Mouse (Mus musculus) forebrain, embryonic 13.5 days (tissue): ENCODE measurements around the gene Taf9b. TPM values are rescaled to one million over a fixed set of nuclear protein-coding genes. Genes with fewer than 3 reads are reported as not detected.
A peak's percentile ranks its signal among the peaks of the same experiment; 100 is the strongest.
"Not testable (repeated sequence)": the region's sequence is repeated elsewhere in the genome, so short reads cannot be mapped to it uniquely, and the experiment has no call there.

Experiments
- ATAC-seq: fragments of 200-750 bp; cut with Nextera tagmentation; 2 replicates; pipeline ENCODE4 v1.8.0; 2017
- H3K27ac ChIP-seq: fragments of 300-500 bp; sonication (generic); 2 replicates; pipeline ENCODE4 v1.5.1; 2015; ENCODE audit warnings: inconsistent platforms, mild to moderate bottlenecking, moderate library complexity
- H3K27me3 ChIP-seq: fragments of 300-500 bp; sonication (generic); 2 replicates; pipeline ENCODE4 v1.6.1; 2015; ENCODE audit warnings: mild to moderate bottlenecking, inconsistent platforms
- H3K36me3 ChIP-seq: fragments of 300-500 bp; sonication (generic); 2 replicates; pipeline ENCODE4 v1.6.1; 2015; ENCODE audit warnings: mild to moderate bottlenecking, inconsistent platforms; ENCODE audit not compliant: poor library complexity, severe bottlenecking
- H3K4me1 ChIP-seq: fragments of 300-500 bp; sonication (generic); 2 replicates; pipeline ENCODE4 v1.6.1; 2015; ENCODE audit warnings: inconsistent platforms
- H3K4me2 ChIP-seq: fragments of 300-500 bp; sonication (generic); 2 replicates; pipeline ENCODE4 v1.6.1; 2015; ENCODE audit warnings: inconsistent platforms, mild to moderate bottlenecking, moderate library complexity
- H3K4me3 ChIP-seq: fragments of 300-500 bp; sonication (generic); 2 replicates; pipeline ENCODE4 v1.5.1; 2015; ENCODE audit warnings: mild to moderate bottlenecking, inconsistent platforms
- H3K9ac ChIP-seq: fragments of 300-500 bp; sonication (generic); 2 replicates; pipeline ENCODE4 v1.6.1; 2015; ENCODE audit warnings: mild to moderate bottlenecking, inconsistent platforms
- H3K9me3 ChIP-seq: fragments of 300-500 bp; sonication (generic); replicated peaks from 2 replicates; pipeline ENCODE4 v1.6.1; 2016; ENCODE audit warnings: inconsistent platforms
- WGBS: fragments of 180-500 bp; shearing (Covaris S2); methylation state at CpG from one replicate; pipeline ENCODE4 v1.1.7; 2015; 5-methylcytosine and 5-hydroxymethylcytosine counted together
- polyA plus RNA-seq: library from polyadenylated mRNA; unstranded; fragments of >200 nt; fragmentation: Nextera tagmentation; extraction: Ambion mirVana; gene quantifications from 2 replicates; pipeline ENCODE4 v1.2.1, GENCODE M21; 2015

Gene Taf9b
- 13.3 and 14.8 TPM in 2 replicates for polyA plus RNA-seq

GRCm38 (mm10) chrX:106221058-106221457 lies at the start of gene Taf9b:
Gene Taf9b (minus strand): TSS chrX:106221158.
- Histone ChIP-seq H3K27me3 (no peaks in the 10 kb centered on the region), H3K9ac (no peak within 1 kb of the TSS), H3K4me3 (peak within 1 kb of the TSS; percentile 55), H3K36me3 (no peaks in the 10 kb centered on the region), H3K4me1 (no peaks in the 10 kb centered on the region), H3K4me2 (peak within 1 kb of the TSS; percentile 57), H3K27ac (no peak within 1 kb of the TSS), H3K9me3 (no peaks in the 10 kb centered on the region; the same call in 1 of the 2 replicates)
- ATAC-seq, result no peak
- 93% methylated on average over 25 of the region's 25 CpGs for WGBS

DNA sequence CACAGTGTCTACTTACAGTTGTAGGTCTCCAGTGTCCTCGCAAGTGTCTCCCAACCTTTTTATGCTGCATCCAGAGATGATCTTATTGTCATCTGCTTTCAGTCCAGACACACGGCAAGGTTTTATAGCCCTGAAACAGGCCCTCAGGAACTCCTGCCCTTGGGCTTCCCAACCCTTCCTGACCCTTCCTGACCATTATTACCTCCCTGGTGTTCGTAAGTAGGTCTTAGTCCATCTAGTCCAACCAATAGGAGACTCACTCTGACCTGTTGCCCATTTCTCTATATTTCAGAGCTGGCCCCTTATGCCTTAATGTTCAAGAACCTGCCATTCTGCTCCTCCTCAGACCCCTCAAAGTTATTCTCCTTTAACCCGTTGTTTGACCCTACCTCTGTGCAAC lies 34.3 kb upstream of the Taf9b start, which contains the start of gene Fnd3c2:
Fnd3c2 (minus strand) TSS at position 101 of the 400 bp plus-strand sequence.
- no peak for ATAC-seq
- Histone ChIP-seq H3K27ac (no peak within 1 kb of the TSS), H3K9ac (no peak within 1 kb of the TSS), H3K4me3 (no peak within 1 kb of the TSS), H3K27me3 (no peaks in the 10 kb centered on the region), H3K4me2 (no peak within 1 kb of the TSS), H3K36me3 (no peaks in the 10 kb centered on the region), H3K9me3 (no peaks in the 10 kb centered on the region), H3K4me1 (no peaks in the 10 kb centered on the region)
- WGBS, result 84% methylated on average over 4 of the region's 4 CpGs

- peak overlapping the region; percentile 57 for H3K4me2 ChIP-seq
- H3K36me3 ChIP-seq, result no peaks in the 10 kb centered on the region
- H3K4me1 ChIP-seq, result no peaks in the 10 kb centered on the region
- peak overlapping the region; percentile 55 for H3K4me3 ChIP-seq
- H3K27me3 ChIP-seq, result no peaks in the 10 kb centered on the region
- 21% methylated on average over 45 of the region's 60 CpGs for WGBS
- no peaks in the 10 kb centered on the region; the same call in 1 of the 2 replicates for H3K9me3 ChIP-seq
- peak overlapping the region; percentile 77 for H3K9ac ChIP-seq
- H3K27ac ChIP-seq, result peak overlapping the region; percentile 84
- peak; percentile 97 for ATAC-seq
These were observed 1.6 kb downstream of the Taf9b start for GRCm38 (mm10) chrX:106219171-106220032.

DNA sequence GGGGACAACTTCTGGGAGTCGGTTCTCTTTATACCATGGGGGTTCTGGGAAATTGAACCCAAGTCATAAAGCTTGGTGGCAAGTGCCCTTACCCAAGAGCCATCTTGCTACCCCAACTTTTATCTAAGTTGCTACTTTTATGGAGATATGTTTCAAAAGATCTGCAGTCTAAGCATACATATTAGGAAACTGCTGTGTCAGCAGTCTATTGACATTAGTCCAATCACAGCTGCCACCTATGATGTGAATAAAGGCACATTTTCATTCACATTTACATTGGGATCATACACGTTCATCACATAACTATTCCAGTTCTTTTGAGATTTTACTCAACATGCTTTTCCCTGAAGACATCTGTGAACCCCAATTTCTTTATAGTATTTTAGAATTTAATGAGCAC lies 11.9 kb downstream of the Taf9b start:
- no peak overlapping the region for H3K4me2 ChIP-seq
- 79% methylated on average over 2 of the region's 2 CpGs for WGBS
- H3K27me3 ChIP-seq, result no peaks in the 10 kb centered on the region
- H3K4me1 ChIP-seq, result no peaks in the 10 kb centered on the region
- no peak for ATAC-seq
- no peak overlapping the region for H3K4me3 ChIP-seq
- no peaks in the 10 kb centered on the region for H3K9me3 ChIP-seq
- H3K9ac ChIP-seq, result no peak overlapping the region
- no peaks in the 10 kb centered on the region for H3K36me3 ChIP-seq
- H3K27ac ChIP-seq, result no peak overlapping the region

- H3K27ac ChIP-seq, result no peak overlapping the region
- H3K36me3 ChIP-seq, result peaks cover 66% of the 10 kb centered on the region
- H3K4me2 ChIP-seq, result no peak overlapping the region
- no peaks in the 10 kb centered on the region for H3K27me3 ChIP-seq
- 86% methylated on average over 5 of the region's 5 CpGs for WGBS
- no peaks in the 10 kb centered on the region for H3K4me1 ChIP-seq
- H3K9ac ChIP-seq, result no peak overlapping the region
- H3K4me3 ChIP-seq, result no peak overlapping the region
- ATAC-seq, result no peak
- H3K9me3 ChIP-seq, result no peaks in the 10 kb centered on the region
These were observed 22.1 kb downstream of the Taf9b start for GRCm38 (mm10) chrX:106198904-106199303.

GRCm38 (mm10) chrX:106197308-106197707 lies 23.6 kb downstream of the Taf9b start:
- H3K4me2 ChIP-seq, result no peak overlapping the region
- 67% methylated on average over 5 of the region's 5 CpGs for WGBS
- ATAC-seq, result no peak

DNA sequence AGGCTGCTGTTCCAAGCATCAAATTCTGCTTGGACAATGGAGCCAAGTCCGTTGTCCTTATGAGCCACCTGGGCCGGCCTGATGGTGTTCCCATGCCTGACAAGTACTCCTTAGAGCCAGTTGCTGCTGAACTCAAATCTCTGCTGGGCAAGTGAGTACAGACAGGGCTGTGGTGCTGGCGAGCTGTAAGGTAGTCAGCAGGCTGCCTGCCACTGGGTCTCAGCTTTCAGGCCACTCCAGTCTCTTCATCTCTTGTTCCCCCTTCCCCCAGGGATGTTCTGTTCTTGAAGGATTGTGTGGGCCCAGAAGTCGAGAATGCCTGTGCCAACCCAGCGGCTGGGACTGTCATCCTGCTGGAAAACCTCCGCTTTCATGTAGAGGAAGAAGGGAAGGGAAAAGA lies 26.6 kb downstream of the Taf9b start:
- 90% methylated on average over 6 of the region's 6 CpGs for WGBS
- not testable (repeated sequence) for H3K27ac ChIP-seq

More at GRCm38 (mm10) chrX:106197308-106197707, 23.6 kb downstream of the Taf9b start:
- Histone ChIP-seq H3K9me3 (no peaks in the 10 kb centered on the region), H3K9ac (no peak overlapping the region), H3K36me3 (peaks cover 57% of the 10 kb centered on the region), H3K4me1 (no peaks in the 10 kb centered on the region), H3K27me3 (no peaks in the 10 kb centered on the region), H3K4me3 (no peak overlapping the region), H3K27ac (no peak overlapping the region)

GRCm38 (mm10) chrX:106190091-106190490 lies 30.9 kb downstream of the Taf9b start:
- 44% methylated on average over 4 of the region's 4 CpGs for WGBS
- no peak overlapping the region for H3K27ac ChIP-seq
- H3K9me3 ChIP-seq, result no peaks in the 10 kb centered on the region
- H3K9ac ChIP-seq, result no peak overlapping the region
- H3K4me2 ChIP-seq, result peak overlapping the region; percentile 70
- no peaks in the 10 kb centered on the region for H3K27me3 ChIP-seq
- peak overlapping the region; percentile 54; the same call in 1 of the 2 replicates for H3K4me3 ChIP-seq
- H3K36me3 ChIP-seq, result peaks cover 3% of the 10 kb centered on the region; the same call in 1 of the 2 replicates
- no peak for ATAC-seq
- peaks cover 23% of the 10 kb centered on the region for H3K4me1 ChIP-seq

More for the DNA sequence above, 26.6 kb downstream of the Taf9b start:
- not testable (repeated sequence) for ATAC-seq, H3K4me1 ChIP-seq, H3K4me2 ChIP-seq, H3K27me3 ChIP-seq, H3K9ac ChIP-seq, H3K4me3 ChIP-seq, H3K9me3 ChIP-seq
- H3K36me3 ChIP-seq, result peaks cover 34% of the 10 kb centered on the region

GRCm38 (mm10) chrX:106189356-106189755 lies 31.6 kb downstream of the Taf9b start:
- Histone ChIP-seq H3K4me1 (peaks cover 23% of the 10 kb centered on the region), H3K27me3 (no peaks in the 10 kb centered on the region), H3K4me3 (peak overlapping the region; percentile 54), H3K9me3 (no peaks in the 10 kb centered on the region), H3K36me3 (no peaks in the 10 kb centered on the region), H3K4me2 (peak overlapping the region; percentile 70), H3K27ac (peak overlapping the region; percentile 54), H3K9ac (no peak overlapping the region)
- 62% methylated on average over 5 of the region's 5 CpGs for WGBS
- ATAC-seq, result no peak

DNA sequence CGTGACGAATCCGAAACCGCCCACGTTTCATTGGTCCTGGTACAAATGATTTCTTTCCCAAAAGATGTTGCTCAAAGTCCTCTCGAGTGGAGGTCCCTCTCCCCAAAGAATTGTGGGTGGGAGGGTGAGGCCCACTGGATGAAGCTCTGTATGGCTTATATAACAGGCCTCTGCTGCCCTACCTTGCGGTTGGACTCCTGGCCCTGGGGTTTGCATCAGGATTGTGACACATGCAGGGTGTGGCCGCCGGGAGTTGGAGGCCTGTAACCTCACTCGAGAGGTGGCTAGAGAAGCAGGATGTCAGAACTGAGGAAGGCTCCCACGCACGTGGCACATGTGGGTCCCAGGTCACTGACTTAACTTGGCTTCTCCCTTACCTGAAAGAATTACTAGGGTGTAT lies 33.2 kb downstream of the Taf9b start:
- H3K36me3 ChIP-seq, result no peaks in the 10 kb centered on the region
- WGBS, result 13% methylated on average over 12 of the region's 12 CpGs
- peak overlapping the region; percentile 54 for H3K4me3 ChIP-seq
- H3K9ac ChIP-seq, result peak overlapping the region; percentile 73
- H3K27ac ChIP-seq, result peak overlapping the region; percentile 44; the same call in 1 of the 2 replicates
- peaks cover 23% of the 10 kb centered on the region for H3K4me1 ChIP-seq
- H3K4me2 ChIP-seq, result peak overlapping the region; percentile 70
- H3K9me3 ChIP-seq, result no peaks in the 10 kb centered on the region
- no peak for ATAC-seq
- no peaks in the 10 kb centered on the region for H3K27me3 ChIP-seq

DNA sequence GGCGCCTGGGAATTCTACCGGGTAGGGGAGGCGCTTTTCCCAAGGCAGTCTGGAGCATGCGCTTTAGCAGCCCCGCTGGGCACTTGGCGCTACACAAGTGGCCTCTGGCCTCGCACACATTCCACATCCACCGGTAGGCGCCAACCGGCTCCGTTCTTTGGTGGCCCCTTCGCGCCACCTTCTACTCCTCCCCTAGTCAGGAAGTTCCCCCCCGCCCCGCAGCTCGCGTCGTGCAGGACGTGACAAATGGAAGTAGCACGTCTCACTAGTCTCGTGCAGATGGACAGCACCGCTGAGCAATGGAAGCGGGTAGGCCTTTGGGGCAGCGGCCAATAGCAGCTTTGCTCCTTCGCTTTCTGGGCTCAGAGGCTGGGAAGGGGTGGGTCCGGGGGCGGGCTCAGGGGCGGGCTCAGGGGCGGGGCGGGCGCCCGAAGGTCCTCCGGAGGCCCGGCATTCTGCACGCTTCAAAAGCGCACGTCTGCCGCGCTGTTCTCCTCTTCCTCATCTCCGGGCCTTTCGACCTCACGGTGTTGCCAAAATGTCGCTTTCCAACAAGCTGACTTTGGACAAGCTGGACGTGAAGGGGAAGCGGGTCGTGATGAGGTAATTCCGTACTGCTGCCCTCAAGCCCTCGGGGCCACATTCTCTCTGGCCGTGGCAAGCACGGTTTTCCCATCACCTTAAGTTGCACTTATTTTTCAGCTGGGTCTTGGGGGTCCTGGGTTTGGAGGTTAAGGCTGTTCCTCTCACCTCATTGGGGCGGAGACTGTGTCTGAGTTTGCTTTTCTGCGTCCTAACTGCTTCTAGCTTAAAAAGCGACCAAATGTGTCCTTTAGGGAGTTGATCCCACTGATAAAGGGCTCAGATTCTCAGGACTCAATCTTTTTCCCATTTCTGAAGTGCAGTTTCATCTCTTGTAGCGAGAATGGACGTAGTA lies 34.0 kb downstream of the Taf9b start, which contains the start of gene Pgk1:
Pgk1 (plus strand) TSS at position 388 of the 937 bp plus-strand sequence.
- 12% methylated on average over 54 of the region's 55 CpGs for WGBS
- H3K9ac ChIP-seq, result peak within 1 kb of the TSS; percentile 73
- H3K4me1 ChIP-seq, result peaks cover 23% of the 10 kb centered on the region
- peak; percentile 98 for ATAC-seq
- H3K36me3 ChIP-seq, result no peaks in the 10 kb centered on the region
- peak within 1 kb of the TSS; percentile 88 for H3K27ac ChIP-seq
- no peaks in the 10 kb centered on the region for H3K27me3 ChIP-seq
- H3K4me2 ChIP-seq, result peak within 1 kb of the TSS; percentile 70
- H3K4me3 ChIP-seq, result peak within 1 kb of the TSS; percentile 54
- no peaks in the 10 kb centered on the region for H3K9me3 ChIP-seq
